Mouse (Mus musculus) frontal cortex, postnatal 10 days (tissue): ENCODE measurements around the gene Egln2.
A peak's percentile ranks its signal among the peaks of the same experiment; 100 is the strongest.

Experiments
- DNase-seq, 2 experiments: peaks; one replicate each; pipeline ENCODE4 v3.0.0; 2022; ENCODE audit warnings: low spot score in 2 of 2, mixed read lengths in 1 of 2

Egln2 gene

DNA sequence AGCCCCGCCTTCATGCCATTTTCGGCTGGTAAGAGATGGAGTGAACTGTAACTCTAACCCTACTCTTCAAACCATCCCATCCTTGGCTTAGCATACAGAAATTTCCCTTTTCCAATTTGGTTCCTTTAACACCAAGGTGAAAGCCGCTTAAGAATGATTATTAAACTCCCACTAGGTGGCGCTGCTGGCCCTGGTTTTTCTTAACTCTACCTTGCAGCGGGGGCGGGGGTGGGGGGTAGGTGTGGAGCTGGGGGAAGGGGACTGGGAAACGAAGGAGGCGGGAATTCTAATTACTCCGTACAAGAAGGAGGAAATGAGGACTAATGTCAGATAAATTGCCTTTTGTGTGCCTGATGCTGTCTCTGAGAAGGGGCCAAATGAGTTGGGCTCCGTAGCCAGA lies 34.0 kb downstream of the Egln2 start:
- DNase-seq, result no peak

DNA sequence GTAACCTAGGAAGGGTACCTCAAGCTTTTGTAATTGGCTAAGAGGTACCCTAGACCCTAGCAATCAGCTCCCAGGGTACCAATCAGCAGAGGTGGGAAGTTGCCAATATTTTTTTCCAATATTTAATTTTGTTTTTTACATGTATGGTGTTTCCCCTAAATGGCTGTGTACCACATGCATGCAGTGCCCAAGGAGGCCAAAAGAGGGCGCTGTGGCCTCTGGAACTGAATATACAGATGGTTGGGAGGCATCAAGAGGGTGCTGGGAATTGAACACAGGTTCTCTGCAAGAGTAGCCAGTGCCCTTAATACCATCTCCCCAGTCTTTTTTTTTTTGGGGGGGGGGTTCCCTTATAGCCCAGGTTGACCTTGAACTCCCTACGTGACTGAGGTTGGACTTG lies 35.2 kb downstream of the Egln2 start:
- DNase-seq, result no peak

DNA sequence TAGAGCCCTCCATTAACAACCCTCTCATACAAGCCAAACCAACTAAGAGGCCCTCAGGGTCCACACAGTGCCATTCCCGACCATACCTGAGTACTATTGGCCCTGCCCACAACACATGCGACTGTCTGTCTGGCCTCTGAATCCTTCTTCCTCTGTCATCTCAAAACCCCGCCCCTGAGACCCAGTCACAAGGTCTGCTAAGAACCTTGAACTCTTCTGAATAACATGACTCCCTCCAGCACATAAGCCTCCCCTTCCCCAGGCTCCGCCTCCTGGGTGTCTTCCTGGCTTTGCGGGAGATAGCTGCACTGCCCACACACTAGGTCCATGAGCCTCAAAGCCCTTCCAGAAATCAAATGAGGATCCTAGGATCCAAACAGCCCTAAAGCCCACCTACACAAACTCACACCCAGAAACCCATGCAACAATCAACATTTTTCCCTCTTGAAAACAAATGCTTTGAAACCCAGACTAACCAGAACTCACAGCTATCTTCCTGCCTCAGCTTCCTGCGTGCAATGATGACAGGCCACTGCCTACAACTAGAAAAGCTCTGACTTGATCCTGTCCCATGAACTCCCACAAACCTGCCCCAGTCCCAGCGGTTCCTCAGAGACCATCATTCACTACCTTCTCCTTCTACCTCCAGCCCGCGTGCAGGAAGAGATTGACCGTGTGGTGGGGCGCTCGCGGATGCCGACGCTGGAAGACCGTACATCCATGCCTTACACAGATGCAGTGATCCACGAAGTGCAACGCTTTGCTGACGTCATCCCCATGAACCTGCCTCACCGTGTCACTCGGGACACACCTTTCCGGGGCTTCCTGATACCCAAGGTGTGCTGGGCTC lies 35.9 kb downstream of the Egln2 start:
- no peak for DNase-seq

DNA sequence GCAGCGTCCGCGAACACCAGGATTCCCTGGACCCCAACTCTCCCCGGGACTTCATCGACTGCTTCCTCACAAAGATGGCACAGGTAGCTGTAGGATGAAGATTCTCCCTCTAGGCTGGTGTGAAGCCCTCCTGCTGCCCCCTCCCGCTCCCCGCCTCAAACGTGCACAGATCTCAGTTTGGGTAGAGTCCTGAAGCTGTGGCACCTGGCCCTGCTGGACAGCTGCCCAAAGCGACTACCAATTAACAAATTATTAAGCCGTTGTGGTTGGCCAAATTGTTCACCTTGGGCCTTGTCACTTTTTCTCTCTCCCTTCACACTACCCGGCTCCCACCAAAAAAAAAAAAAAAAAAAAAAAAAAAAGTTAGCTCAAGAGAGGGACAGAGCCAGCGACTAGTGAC lies 36.8 kb downstream of the Egln2 start:
- DNase-seq, result no peak

DNA sequence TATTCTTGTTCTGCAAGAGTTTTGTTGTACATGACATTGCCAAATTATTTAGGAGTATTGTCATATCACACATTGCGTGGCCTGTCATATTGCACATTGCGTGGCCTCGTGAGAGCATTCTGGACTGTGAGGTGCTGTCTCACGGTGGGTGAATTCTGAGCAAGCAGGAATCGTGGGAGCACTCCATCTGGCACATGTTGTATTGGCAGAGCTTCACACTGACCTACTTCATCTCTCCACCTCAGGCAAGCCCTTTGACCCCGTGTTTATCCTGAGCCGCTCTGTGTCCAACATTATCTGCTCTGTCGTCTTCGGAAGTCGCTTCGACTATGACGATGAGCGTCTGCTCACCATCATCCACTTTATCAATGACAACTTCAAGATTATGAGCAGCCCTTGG lies 37.7 kb downstream of the Egln2 start:
- no peak for DNase-seq

DNA sequence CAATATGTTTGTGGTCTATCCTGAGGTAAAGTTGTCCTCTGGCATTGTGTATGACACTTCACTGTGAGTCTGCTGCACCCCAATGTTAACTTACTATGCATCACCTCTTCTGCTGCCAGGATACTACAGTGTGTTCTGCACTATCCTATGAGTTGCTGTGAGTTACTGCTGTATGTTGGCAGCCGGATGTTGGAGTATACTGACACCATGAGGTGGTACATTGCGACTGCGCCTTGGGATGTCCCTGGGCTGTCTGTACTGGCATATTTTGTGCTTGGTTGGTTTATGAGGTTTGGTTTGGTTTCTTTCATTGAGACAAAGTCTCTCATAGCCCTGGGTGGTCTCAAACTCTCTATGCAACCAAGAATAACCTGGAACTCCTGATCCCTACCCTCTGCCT lies 38.4 kb downstream of the Egln2 start:
- DNase-seq, result peak in 1 of 2 experiments; percentile 31

DNA sequence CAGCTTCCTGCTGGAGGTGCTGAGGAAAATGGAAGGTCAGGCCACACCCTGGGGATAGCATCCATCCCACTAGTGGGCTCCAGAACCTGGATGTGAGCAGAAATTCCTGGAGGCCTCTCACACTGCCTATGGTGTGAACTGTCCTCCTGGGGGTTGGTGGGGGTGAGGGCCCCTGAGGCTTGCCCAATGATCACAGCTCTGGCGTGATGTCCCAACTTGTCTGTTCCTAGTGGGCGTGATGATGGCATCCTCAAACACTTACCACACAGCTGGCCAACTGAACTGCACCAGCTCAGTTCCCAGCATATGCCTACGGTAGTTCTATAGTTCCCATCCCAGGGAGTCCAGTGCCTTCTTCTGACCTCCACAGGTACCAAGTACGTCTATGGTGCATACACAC lies 41.6 kb downstream of the Egln2 start:
- no peak for DNase-seq

DNA sequence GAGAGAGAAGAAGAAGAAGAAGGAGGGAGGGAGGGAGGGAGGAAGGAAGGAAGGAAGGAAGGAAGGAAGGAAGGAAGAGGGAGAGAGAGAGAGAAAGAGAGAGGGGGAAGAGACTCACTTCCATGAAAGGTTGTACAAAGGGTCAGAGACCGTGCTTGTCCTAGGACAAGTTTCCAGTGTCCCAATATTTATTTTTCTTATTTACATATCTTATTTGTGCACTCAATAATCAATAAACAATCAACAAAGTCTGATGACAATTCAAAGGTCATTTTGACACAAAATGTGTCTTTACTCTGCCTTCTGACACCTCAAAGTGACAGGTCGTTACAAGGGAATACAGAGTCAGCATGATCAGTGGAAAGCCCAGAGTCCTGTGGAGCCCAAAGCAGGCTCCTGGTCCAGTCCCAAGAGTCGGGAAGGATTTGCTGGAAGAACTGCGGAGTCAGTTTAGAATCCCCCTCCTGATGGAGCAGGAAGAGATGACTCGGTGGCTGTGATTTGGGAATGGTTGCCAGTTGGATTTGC lies 42.2 kb downstream of the Egln2 start:
- DNase-seq, result no peak

DNA sequence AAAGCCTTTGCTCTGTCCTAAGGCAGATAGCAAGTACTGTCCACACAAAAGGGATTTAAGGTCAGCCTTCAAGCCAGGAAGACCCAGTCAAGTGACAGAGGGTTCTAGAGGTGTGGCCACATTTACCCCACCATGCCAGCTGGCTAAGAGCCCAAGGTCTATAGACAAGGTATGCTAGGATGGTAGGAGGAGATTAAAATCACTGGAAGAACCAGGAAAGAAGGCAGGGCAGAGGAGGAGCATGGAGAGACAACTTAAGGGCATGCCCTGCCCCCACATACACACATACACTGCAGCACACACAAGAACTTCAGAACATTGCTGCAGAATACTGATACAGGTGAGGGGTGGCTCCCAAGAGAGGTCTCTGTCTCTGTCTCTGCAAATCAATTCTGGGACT lies 46.9 kb downstream of the Egln2 start, which contains the start of gene Cyp2f2:
Gene Cyp2f2, plus strand, starts transcription at position 234 of the 400 bp plus-strand sequence.
- DNase-seq, result no peak

DNA sequence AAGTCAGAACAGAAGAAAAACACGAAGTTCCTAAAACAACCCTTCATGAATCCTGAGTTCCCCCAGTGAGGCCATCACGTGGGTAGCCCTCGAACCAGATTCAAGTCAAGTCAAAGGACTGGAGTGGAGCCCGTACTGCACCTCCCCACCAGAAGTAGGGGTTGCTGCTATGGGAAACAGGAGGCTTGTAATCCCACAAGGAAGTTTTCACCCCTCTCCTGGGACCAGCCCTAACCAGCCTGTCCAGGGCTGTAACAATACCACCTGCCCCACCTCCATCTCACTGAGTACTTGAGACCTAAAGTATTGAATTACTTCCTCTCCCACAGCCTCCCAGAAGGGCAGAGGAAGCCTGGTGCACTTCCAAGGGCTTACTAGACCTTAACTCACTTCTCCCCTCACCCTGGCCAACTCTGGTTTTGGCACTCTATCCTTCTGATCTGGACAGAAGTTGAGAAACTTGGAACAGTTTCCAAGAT lies 48.5 kb downstream of the Egln2 start:
- no peak for DNase-seq

DNA sequence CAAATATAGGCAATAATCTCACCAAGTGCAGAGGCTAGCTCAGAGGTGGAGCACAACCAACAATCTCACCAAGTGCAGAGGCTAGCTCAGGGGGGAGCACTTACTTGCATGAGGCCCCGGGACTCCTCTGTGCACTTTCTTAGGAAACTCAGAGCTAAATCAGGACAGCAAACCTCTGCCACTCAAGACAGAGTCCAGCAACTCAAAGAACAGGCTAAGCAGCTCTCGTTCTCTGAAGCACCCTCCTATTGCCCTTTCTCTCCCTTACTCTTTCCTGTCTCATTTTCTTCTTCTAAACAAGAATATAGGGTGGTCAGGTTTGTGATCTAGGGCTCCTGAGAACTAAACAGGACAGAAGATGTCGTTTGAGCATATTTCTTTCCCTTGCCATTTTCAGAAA lies 54.6 kb downstream of the Egln2 start:
- no peak for DNase-seq

DNA sequence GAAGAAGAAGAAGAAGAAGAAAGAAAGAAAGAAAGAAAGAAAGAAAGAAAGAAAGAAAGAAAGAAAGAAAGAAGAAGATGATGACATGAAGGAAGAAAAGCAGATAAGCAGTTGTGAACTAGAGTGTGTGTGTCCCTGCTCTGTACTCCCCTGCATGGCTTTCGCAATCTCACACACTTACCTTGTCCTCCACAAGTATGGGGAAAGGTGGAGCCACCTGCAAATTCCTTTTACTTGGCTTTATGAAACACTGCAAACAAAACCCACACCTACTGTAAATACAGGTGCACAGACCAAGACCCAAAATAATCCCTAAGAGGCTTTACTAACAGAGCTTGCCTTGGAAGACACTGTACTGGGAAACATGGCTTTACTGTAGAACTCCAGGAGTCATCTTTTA lies 55.6 kb downstream of the Egln2 start:
- DNase-seq, result no peak

DNA sequence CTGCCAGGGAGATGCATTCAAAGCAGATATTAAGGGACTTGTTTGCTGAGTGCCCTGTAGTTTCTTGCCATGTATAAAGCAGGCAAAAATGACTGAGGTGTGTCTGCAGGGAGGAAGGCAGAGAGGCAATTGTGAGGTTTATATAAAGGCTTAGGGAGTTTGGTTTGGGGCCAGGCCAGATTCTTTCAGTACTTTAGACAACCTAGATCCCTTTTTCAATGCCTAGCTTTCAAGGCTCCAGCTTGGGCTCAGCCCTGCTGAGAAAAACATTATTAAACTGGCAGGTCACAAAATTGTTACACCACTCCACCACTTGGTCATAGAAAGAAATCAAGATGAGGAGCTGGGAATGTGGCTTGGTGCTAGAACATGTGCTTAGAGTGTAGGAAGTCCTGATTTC lies 56.3 kb downstream of the Egln2 start:
- no peak for DNase-seq
